Mouse (Mus musculus) embryo, embryonic 11 days (tissue): ENCODE results near the gene Wnt7a.

Source experiments
- DNase-seq: peaks from one replicate; pipeline ENCODE4 v3.0.0-alpha.2; 2015

Gene Wnt7a

GRCm38 (mm10) chr6:91383871-91384270 lies 27.3 kb downstream of the Wnt7a start:
- no peak for DNase-seq

- DNase-seq: no peak
These were observed 27.9 kb downstream of the Wnt7a start for GRCm38 (mm10) chr6:91383303-91383702.

DNA sequence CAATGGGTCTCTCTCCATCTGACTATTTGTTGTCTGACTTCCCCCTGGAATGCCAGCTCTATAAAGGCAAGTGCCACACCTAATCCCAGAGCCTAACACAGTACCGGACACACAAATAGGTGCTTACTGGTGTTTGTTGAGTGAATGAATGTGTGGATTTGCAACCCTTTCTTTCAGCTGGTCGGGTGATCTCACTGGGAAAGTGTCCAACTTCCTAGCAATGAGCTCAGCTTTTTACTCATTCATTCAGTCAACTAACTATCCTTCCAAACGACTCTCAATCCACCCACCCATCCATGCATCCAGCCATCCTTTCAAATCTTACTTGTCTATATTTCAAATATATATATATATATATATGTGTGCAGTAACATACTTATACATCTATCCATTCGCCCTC lies 31.3 kb downstream of the Wnt7a start:
- no peak for DNase-seq

DNA sequence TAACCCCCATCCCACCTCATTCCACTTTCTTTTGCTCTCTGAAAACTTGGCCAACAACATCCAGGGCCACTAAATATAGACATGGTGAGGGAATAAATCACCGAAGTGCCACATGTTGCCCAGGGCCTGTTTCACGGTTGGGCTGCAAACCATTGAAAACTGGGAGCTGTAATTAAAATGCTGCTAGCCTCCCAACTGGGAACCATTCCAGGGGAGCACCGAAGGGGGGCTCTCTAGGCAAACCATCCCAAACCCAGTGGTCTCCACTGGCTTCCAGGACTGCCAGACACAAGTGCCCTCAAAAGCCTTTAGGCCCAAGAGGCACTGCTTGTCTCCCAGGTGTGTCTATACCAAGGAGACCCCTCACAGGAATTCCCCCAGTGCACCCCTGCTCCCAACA lies 31.9 kb downstream of the Wnt7a start:
- no peak for DNase-seq

GRCm38 (mm10) chr6:91372977-91373376 lies 38.2 kb downstream of the Wnt7a start:
- DNase-seq: no peak

- no peak for DNase-seq
These were observed 38.6 kb downstream of the Wnt7a start for GRCm38 (mm10) chr6:91372586-91372971.

DNA sequence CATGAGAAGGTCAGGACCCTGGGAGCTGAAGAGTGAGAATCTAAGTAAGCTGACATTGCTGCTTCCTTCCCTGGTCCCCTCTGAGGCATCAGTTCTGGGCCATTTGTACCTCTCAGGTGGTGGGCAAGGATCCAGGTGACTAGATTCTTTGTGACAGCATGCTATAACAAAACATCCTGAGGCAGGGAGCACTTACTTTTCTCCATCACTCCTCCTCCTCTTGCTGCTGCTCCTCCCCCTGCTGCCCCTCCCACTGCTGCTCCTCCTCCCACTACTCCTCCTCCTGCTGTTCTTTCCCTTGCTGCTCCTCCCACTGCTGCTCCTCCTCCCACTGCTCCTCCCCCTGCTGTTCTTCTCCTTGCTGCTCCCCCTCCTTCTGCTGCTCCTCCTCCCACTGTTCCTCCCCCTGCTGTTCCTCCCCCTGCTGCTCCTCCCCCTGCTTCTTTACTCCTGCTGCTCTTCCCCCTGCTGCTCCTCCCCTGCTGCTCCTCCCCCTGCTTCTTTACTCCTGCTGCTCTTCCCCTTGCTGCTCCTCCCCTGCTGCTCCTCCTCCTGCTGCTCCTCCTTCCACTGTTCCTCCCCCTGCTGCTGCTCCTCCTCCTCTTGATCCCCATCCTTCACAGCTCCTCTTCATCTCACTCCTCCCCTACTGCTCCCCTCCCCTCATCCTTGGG lies 39.1 kb downstream of the Wnt7a start:
- DNase-seq: no peak

DNA sequence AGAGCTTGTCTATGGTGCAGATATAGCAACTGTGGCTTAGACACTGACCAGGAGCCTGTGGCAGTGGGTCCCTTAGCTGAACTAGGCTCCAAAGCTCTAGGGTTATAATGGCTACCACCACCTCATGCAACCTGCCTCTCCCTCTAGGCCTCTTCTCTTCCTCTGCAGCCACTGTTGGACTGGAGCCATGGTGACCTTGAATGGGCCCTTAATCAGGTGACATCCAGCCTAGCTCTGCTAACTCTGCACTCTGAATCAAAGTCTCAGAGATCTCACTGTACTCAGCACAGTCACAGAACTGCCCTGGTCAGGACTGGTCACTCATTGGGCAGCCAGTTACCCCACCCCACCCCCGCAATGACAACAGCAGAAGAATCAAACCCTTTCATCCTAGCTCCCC lies 44.4 kb downstream of the Wnt7a start:
- no peak for DNase-seq

DNA sequence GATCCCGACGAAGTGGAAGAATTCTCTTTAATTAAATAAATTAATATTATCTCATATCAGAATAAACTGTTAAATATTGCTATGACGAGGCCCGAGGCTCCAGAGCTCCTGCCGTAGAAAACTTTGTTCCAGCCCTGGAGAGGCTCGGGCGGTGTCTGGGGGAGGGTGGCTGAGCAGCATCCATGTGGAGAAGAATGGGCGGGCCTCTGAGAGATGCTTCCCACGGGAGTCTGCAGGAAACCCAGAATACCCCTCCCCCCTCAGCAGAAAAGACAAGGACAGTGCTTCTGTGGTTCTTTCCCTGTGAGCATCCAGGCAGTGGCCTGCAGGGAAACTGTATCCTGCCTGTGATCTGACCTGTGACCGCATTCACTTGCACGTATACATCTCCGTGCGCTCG lies 45.7 kb downstream of the Wnt7a start:
- peak; percentile 26 for DNase-seq

- DNase-seq: no peak
These were observed 48.4 kb downstream of the Wnt7a start for GRCm38 (mm10) chr6:91362756-91363155.

- peak; percentile 40 for DNase-seq
These were observed 50.2 kb downstream of the Wnt7a start for GRCm38 (mm10) chr6:91360998-91361397.

GRCm38 (mm10) chr6:91360371-91360690 lies 50.8 kb downstream of the Wnt7a start:
- DNase-seq: no peak

GRCm38 (mm10) chr6:91359672-91360370 lies 51.3 kb downstream of the Wnt7a start:
- DNase-seq: no peak

DNA sequence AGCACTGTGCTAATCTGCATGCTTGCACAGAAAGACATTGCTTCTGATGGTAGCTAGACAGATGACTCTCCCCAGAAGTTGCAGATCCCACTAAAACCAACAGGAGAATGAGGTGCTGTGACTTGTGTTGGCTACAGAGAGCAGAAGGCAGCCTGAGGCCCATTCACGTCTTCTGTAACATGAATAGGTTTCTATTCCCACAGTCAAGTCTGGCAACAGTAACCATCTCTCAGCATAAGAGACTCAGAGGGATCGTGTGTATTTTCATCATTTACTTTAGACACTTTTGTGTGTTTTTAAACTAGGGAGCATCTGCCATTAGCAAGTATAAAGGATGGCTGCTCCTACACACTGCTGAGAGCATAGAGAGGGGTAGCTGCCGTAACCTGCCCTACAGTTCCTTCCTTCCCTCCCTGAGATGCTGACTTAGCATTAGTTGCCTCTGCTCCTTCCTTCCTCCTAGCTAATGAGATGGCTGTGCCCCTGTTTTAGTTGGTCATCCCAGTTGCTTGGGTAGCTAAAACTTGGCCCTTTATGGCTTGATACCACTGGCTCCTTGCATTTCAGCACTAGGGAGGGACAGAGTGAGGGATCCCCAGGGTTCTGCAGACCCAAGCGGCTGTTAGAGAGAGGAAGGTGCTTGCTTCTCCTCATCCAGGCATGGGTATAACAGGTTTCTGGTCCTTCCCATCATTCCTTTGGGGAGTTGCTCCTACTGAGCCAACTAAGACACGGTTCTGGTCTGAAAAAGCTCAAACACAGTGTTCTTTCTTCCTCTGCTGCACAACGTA lies 52.1 kb downstream of the Wnt7a start:
- DNase-seq: no peak

DNA sequence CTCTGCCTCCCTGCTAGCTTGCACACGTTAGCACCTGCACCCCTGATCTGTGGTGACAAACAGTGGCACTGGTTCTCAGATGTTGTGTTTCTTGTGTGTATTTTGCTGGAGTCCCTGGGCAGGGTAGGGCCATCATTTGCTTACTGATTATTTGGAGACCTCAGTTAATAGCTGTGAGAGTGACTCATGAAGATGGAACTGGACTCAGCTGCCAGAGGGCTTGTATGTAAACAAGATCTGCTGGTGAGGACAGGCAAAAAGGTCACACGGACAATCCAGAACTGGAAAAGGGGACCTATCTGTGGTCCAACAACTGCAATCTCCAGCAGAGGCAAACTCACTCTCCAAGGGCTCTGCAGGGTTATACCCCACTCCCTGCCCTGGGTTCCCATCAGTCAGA lies 52.8 kb downstream of the Wnt7a start:
- no peak for DNase-seq

GRCm38 (mm10) chr6:91357238-91357876 lies 53.8 kb downstream of the Wnt7a start:
- no peak for DNase-seq

DNA sequence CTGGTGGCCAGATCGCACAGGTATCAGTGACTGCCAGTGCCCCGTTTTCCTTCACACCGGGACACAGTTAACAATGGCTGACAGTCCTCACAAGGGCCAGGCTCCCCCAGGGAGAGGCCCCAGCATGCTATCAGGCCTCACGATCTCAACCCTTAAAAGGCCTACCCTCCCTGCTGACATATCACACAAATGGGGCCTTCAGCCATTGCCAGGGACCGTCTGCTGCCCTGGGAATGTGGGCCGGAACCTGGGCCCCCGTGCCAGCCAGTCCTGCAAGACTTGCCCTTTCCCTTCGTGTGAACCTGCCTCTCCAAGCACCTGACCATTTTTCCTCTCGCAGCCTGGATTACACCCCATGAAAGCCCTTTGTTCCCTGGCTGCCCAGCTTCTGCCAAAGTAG lies 61.5 kb downstream of the Wnt7a start:
- DNase-seq: no peak

GRCm38 (mm10) chr6:91347721-91348120 lies 63.4 kb downstream of the Wnt7a start:
- DNase-seq: peak; percentile 74

GRCm38 (mm10) chr6:91346906-91347156 lies 64.3 kb downstream of the Wnt7a start:
- no peak for DNase-seq

GRCm38 (mm10) chr6:91346071-91346905 lies 64.9 kb downstream of the Wnt7a start:
- peak; percentile 86 for DNase-seq

DNA sequence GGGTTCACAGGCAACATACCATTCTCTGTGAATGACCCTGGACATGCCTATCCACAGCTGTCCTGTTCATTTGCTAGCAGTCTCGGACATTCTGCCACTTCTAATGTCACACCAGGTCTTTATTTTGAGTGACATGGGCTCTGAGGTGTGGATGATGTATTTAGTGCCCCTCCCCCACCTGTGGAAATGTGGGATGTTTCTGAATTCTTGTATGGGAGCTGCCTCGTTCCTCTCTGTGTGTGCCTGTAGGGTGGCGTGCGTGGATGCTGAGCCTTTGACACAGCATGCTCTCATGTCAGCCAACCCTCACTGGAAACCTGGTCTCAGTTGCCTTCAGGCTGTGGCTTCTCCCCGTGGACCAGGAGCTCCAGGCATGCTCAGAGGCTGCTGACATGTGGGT lies 66.1 kb downstream of the Wnt7a start:
- peak; percentile 20 for DNase-seq

DNA sequence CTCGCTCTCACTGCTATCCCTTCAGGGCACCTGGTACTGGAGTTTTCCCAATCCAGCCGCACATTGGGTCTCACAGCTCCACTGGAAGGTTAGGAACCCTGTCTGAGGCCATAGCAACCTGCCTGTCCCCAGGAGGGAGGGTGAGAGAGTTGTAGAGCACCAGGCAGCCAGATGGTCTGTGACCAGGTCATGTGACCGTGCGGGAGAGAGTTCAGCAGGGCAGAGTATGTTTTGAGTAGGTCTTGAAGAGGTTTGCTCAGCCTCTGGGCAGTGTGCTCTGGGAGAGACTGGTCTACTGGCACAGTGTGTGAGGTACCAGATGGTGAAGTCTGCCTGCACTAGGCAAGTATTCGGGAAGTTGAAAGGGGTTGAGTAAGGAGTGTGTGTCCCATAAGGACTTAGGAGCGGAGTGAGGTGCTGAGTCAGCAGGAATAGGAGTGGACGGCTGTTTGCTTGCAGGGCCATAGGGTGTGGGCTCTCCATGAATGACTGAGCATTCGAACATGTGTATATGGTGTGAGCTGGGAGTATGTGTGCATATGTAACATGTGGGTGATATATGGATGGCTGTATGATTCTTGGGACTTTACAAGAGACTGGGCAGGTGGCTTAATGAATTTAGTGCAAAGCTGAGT lies 71.4 kb downstream of the Wnt7a start:
- peak; percentile 25 for DNase-seq

DNA sequence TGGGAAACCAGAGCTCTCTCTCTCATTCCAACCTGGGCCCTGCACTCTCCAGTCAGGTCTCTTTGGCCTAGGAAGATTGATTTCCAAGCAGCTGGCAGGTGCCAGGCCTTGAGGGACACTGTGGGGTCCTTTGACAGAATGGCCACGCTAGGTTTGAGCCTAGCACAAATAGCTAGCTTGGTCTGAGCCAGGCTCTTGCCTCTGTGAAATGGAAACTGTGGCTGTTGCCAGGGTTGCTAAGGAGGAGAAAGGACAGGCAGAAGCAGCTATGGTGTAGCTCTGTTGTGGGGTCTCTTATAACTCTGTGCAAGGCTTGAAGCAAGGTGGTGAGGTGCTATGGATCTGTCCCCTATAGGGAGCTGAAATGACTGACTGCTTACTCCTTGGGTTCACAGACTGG lies 75.7 kb downstream of the Wnt7a start:
- DNase-seq: no peak
